Mouse (Mus musculus): ENCODE data around the gene Adcy4. TPM values are rescaled to one million over a fixed set of nuclear protein-coding genes. Genes with fewer than 3 reads are reported as not detected.
A peak's percentile ranks its signal among the peaks of the same experiment; 100 is the strongest.

Adcy4 gene
- polyA plus RNA-seq, 1 experiment from 2014 or later, result 3.2 TPM

DNA sequence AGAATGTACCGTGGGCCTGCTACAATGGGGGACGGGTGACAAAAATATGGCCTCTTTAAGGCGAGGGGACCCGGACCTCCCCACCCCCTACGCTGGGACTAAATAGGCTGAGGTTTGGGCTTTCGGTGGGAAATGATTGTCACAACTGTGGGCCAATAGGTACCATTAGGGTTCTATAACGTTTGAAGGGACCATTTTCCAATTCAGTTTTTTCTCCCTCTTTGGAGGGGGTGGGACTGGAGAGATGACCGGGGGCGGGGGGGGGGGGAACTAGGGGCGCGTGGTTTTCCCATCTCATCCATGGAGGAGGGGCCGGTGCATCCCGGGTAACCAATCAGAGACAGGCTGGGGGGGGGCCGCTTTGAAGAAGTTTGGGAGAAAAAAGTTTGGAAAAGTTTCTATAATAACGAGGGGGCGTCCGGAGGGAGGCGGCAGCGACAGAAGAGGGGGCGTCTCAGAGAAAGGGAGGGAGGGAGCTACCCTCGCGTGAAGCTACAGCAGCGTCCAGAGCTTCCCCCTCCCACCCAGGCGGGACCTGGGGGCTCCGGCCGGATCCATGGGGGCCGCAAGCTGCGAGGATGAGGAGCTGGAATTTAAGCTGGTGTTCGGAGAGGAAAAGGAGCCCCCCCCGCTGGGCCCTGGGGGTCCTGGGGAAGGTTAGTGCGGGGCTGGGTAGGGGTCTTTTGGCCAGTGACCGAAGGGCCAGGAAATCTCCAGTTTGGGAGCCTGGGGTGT is 40.8 kb upstream of the Adcy4 start:
- under 1% methylated on average over 32 of the region's 32 CpGs for WGBS
- Histone ChIP-seq H3K4me1 (ENCODE audit: control insufficient read depth, insufficient read depth, low read length) (peaks cover 26% of the 10 kb centered on the region), H3K27me3 (ENCODE audit: control insufficient read depth, insufficient read depth, low read length) (peaks cover 16% of the 10 kb centered on the region), H3K4me2 (ENCODE audit: low read length) (peak overlapping the region; percentile 74), H3K9ac (replicated peaks; ENCODE audit: low read length) (peak overlapping the region; percentile 41), H3K9me3 (ENCODE audit: control insufficient read depth, low read length) (no peaks in the 10 kb centered on the region), H3K36me3 (ENCODE audit: control insufficient read depth, insufficient read depth, low read length) (no peaks in the 10 kb centered on the region), H3K4me3 (replicated peaks; ENCODE audit: low read depth, low read length) (peak overlapping the region; percentile 54), H3K27ac (replicated peaks; ENCODE audit: low read depth, low read length) (peak overlapping the region; percentile 56; the same call in 1 of the 2 replicates)
- DNase-seq (peak; percentile 41), ATAC-seq (ENCODE audit: low FRiP score, low TSS enrichment) (no peak)

DNA sequence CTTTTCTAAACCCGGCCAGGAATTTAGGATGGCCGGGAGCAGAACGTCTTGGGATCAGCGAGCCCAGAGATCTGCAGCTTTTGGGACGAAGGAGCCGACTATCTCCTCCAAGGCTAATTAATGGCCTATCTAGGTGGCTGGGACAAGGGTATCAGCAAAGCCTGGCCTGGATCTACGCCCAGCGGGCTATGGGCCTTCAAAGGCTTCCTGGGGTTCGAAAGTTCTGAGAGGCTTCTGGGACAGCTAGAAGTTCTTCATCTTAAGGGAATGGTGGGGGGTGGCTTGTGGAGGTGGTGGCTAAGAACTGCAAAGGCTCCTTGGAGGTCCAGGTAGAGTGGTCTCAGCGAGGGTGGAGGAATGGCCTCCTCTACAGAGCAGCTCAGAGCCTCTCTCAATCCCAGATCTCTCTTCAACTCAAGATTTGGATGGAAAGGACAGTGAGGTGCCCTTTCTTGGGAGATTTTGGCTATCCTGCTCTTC is 40.1 kb upstream of the Adcy4 start:
- WGBS, result 3% methylated on average over 10 of the region's 10 CpGs
- ATAC-seq (ENCODE audit: low FRiP score, low TSS enrichment) (no peak), DNase-seq (peak; percentile 62)
- no peaks in the 10 kb centered on the region for H3K9me3 ChIP-seq (ENCODE audit: control insufficient read depth, low read length)
- peak overlapping the region; percentile 54 for H3K4me3 ChIP-seq (replicated peaks; ENCODE audit: low read depth, low read length)
- peaks cover 26% of the 10 kb centered on the region for H3K4me1 ChIP-seq (ENCODE audit: control insufficient read depth, insufficient read depth, low read length)
- no peaks in the 10 kb centered on the region for H3K36me3 ChIP-seq (ENCODE audit: control insufficient read depth, insufficient read depth, low read length)
- peak overlapping the region; percentile 56; the same call in 1 of the 2 replicates for H3K27ac ChIP-seq (replicated peaks; ENCODE audit: low read depth, low read length)
- H3K4me2 ChIP-seq (ENCODE audit: low read length), result peak overlapping the region; percentile 74
- peaks cover 16% of the 10 kb centered on the region for H3K27me3 ChIP-seq (ENCODE audit: control insufficient read depth, insufficient read depth, low read length)
- peak overlapping the region; percentile 71; the same call in 1 of the 2 replicates for H3K9ac ChIP-seq (replicated peaks; ENCODE audit: low read length)

DNA sequence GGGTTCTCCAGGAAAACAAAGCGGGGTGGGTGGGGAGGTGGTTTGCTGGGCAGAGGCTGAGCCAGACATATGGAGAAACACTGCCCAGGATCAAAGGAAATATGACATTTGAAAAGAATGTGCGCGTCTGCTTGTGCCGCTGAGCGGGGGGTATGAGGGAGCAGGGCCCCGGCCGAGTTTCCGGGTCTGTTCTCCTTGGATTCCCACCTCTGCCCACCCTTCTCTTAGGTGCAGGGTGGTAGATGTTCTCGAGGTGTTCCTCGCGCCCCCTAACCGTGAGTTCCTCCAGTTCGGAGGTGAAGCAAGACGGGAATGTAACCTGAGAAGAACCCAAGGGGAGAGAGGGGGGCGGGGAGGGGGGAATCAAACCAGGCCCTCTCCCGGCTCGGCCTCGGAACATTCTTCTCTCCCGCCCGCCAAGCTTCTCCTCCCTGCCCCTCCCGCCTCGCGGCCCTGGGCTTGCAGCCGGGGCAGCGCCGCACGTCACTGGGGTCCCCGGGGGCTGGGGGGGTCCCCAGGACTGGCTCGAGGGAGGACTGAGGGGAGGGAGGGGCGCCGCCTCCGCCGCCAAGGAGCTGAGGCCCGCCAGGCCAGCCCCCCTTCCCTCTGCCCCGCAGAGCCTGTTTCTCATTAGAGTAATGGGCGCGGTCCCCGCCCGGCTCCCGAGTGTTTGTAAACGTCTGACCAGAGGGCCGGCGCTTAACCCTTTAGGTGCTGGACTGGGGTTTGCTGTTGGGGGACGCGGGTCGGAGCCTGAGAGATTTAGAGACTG is 39.3 kb upstream of the Adcy4 start, which contains the start of gene Nfatc4:
Nfatc4 (plus strand) TSS at position 154 of the 772 bp plus-strand sequence.
- Histone ChIP-seq H3K4me1 (ENCODE audit: control insufficient read depth, insufficient read depth, low read length) (peaks cover 26% of the 10 kb centered on the region), H3K27ac (replicated peaks; ENCODE audit: low read depth, low read length) (peak within 1 kb of the TSS; percentile 77), H3K4me2 (ENCODE audit: low read length) (peak within 1 kb of the TSS; percentile 74), H3K27me3 (ENCODE audit: control insufficient read depth, insufficient read depth, low read length) (peaks cover 16% of the 10 kb centered on the region), H3K9ac (replicated peaks; ENCODE audit: low read length) (peak within 1 kb of the TSS; percentile 71), H3K9me3 (ENCODE audit: control insufficient read depth, low read length) (no peaks in the 10 kb centered on the region), H3K4me3 (replicated peaks; ENCODE audit: low read depth, low read length) (peak within 1 kb of the TSS; percentile 54), H3K36me3 (ENCODE audit: control insufficient read depth, insufficient read depth, low read length) (no peaks in the 10 kb centered on the region)
- ATAC-seq (ENCODE audit: low FRiP score, low TSS enrichment), result peak; percentile 82
- DNase-seq, result peak; percentile 89
- WGBS, result under 1% methylated on average over 45 of the region's 46 CpGs

DNA sequence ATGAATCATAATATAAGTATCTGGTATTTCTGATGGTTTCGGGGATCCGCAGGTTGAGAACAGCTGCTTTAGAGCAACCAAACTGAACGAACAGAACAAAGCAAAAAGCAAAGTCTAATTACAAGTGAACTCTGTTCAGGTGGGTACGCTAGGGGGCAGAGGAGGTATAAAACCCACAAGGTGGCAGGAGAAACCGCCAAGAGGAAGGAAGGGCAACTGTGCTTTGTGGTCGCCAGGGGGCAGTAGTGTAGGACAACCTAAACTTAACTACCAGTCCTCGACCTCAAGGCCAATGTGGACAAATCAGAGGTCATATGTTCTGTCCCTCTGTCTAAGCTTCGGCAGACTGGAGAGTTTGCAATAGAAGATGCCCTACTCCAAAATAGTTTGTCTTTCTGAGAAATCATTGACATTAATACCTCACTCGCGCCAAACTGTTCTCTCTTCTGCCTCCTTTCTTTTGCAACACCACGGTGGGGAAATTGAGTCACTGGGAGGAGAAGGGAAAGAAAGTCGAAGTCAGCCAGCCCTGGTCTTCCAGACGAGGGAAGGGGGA is 38.6 kb upstream of the Adcy4 start:
- no peaks in the 10 kb centered on the region for H3K9me3 ChIP-seq (ENCODE audit: control insufficient read depth, low read length)
- H3K36me3 ChIP-seq (ENCODE audit: control insufficient read depth, insufficient read depth, low read length), result no peaks in the 10 kb centered on the region
- peaks cover 16% of the 10 kb centered on the region for H3K27me3 ChIP-seq (ENCODE audit: control insufficient read depth, insufficient read depth, low read length)
- peak overlapping the region; percentile 54 for H3K4me3 ChIP-seq (replicated peaks; ENCODE audit: low read depth, low read length)
- DNase-seq, result peak; percentile 86
- peak overlapping the region; percentile 77 for H3K27ac ChIP-seq (replicated peaks; ENCODE audit: low read depth, low read length)
- H3K4me1 ChIP-seq (ENCODE audit: control insufficient read depth, insufficient read depth, low read length), result peaks cover 26% of the 10 kb centered on the region
- peak; percentile 16; the same call in 1 of the 2 replicates for ATAC-seq (ENCODE audit: low FRiP score, low TSS enrichment)
- H3K9ac ChIP-seq (replicated peaks; ENCODE audit: low read length), result peak overlapping the region; percentile 71
- 7% methylated on average over 13 of the region's 13 CpGs for WGBS
- H3K4me2 ChIP-seq (ENCODE audit: low read length), result peak overlapping the region; percentile 74

DNA sequence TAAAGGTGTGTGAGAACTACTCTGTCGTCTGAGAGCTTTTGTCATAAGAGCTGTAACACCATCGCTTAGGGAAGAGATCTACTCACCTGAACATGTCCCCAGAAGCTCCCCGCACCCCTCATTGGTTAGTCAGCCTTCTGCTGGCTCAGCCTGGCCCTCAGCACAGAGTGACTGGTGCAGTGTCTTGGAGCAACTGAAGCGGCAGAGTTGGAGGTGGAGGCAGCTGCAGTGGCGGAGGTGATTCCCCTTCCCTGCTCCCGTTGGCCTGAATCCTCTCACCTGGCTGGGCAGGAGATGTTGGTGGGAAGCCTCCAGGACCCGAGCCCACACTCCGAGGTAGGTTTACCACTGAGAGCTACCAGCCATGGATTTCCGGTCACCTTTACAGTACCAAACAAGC is 36.7 kb upstream of the Adcy4 start:
- Histone ChIP-seq H3K36me3 (ENCODE audit: control insufficient read depth, insufficient read depth, low read length) (no peaks in the 10 kb centered on the region), H3K9ac (replicated peaks; ENCODE audit: low read length) (no peak overlapping the region), H3K27ac (replicated peaks; ENCODE audit: low read depth, low read length) (no peak overlapping the region), H3K9me3 (ENCODE audit: control insufficient read depth, low read length) (no peaks in the 10 kb centered on the region), H3K27me3 (ENCODE audit: control insufficient read depth, insufficient read depth, low read length) (peaks cover 4% of the 10 kb centered on the region; the same call in 1 of the 2 replicates), H3K4me3 (replicated peaks; ENCODE audit: low read depth, low read length) (no peak overlapping the region), H3K4me1 (ENCODE audit: control insufficient read depth, insufficient read depth, low read length) (peaks cover 13% of the 10 kb centered on the region), H3K4me2 (ENCODE audit: low read length) (no peak overlapping the region)
- WGBS, result 86% methylated on average over 9 of the region's 9 CpGs
- DNase-seq (no peak), ATAC-seq (ENCODE audit: low FRiP score, low TSS enrichment) (no peak)

DNA sequence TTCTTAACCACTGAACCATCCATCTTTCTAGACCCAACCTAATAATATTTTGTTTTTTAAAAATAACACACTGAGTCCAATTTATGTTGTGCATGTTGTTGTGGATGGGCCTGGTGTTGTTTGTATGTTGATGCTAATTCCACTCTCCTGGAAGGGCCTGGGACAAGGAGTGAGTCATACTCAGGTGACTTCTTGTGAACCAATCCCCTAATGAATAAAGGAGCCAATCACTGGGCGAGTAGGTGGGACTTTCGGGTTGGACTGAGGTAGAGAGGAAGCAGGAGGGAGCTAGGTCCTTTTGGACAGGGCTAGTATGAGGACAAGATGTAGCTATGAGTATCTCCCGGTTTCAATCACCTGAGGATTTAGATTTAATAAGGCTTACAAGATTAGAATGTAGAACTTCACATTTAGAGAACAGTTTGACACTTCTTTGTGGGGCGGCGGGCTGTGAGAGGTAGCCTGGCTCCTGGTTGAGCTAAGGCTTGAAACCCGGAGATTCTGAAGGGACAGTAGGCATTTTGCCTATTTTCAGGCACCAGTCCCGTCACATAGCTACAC is 36.0 kb upstream of the Adcy4 start:
- H3K4me2 ChIP-seq (ENCODE audit: low read length), result no peak overlapping the region
- no peak overlapping the region for H3K4me3 ChIP-seq (replicated peaks; ENCODE audit: low read depth, low read length)
- no peaks in the 10 kb centered on the region for H3K36me3 ChIP-seq (ENCODE audit: control insufficient read depth, insufficient read depth, low read length)
- peaks cover 3% of the 10 kb centered on the region; the same call in 1 of the 2 replicates for H3K27me3 ChIP-seq (ENCODE audit: control insufficient read depth, insufficient read depth, low read length)
- H3K4me1 ChIP-seq (ENCODE audit: control insufficient read depth, insufficient read depth, low read length), result peaks cover 6% of the 10 kb centered on the region
- no peak for ATAC-seq (ENCODE audit: low FRiP score, low TSS enrichment)
- no peak for DNase-seq
- H3K9ac ChIP-seq (replicated peaks; ENCODE audit: low read length), result no peak overlapping the region
- no peaks in the 10 kb centered on the region for H3K9me3 ChIP-seq (ENCODE audit: control insufficient read depth, low read length)
- 79% methylated on average over 7 of the region's 7 CpGs for WGBS
- no peak overlapping the region for H3K27ac ChIP-seq (replicated peaks; ENCODE audit: low read depth, low read length)

DNA sequence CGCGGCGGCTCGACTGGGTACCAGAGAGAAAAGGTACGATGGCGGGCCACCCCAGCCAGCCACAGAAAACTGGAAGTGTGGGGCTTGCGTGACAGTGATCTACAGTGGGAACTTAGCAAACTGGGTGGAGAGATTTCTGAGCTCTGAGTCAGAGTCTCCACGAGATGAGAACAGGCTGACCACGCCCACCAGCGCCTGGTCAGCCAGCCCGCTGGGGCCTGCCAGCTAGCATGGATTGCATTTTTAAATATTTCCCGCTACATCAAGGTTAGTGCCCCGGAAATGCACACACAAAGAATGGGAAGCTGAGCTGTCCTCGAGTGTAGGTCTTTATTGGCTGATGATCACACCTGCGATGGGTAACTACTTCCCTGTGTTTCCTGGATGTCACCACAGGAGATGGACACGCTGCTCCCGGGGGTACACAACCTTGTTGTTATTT is 31.4 kb upstream of the Adcy4 start:
- H3K9ac ChIP-seq (replicated peaks; ENCODE audit: low read length), result peak overlapping the region; percentile 53
- H3K4me3 ChIP-seq (replicated peaks; ENCODE audit: low read depth, low read length), result peak overlapping the region; percentile 41
- WGBS, result 19% methylated on average over 17 of the region's 17 CpGs
- peak overlapping the region; percentile 70 for H3K4me2 ChIP-seq (ENCODE audit: low read length)
- H3K27me3 ChIP-seq (ENCODE audit: control insufficient read depth, insufficient read depth, low read length), result no peaks in the 10 kb centered on the region
- ATAC-seq (ENCODE audit: low FRiP score, low TSS enrichment), result peak; percentile 46
- DNase-seq, result peak; percentile 73
- H3K36me3 ChIP-seq (ENCODE audit: control insufficient read depth, insufficient read depth, low read length), result no peaks in the 10 kb centered on the region
- H3K4me1 ChIP-seq (ENCODE audit: control insufficient read depth, insufficient read depth, low read length), result no peaks in the 10 kb centered on the region
- peak overlapping the region; percentile 20; the same call in 1 of the 2 replicates for H3K27ac ChIP-seq (replicated peaks; ENCODE audit: low read depth, low read length)
- H3K9me3 ChIP-seq (ENCODE audit: control insufficient read depth, low read length), result no peaks in the 10 kb centered on the region

DNA sequence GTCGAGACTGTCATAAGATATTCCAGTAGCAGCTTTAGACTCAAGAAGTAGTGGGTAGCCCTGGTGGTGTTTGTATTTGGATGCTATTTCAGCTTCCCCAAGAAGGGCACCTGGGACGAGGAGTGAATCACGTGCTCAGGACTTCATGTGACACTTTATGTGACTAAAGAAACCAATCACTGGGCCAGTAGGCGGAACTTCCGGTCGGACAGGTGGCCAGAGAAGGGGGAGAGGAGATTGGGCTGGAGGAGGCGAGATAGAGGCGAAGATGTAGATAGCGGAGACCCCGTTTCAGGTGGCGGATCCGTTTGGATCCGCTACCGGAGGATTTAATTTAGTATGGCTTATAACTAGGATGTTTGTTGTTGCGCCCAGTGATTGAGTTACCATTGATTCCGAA is 31.0 kb upstream of the Adcy4 start:
- no peaks in the 10 kb centered on the region for H3K4me1 ChIP-seq (ENCODE audit: control insufficient read depth, insufficient read depth, low read length)
- peak; percentile 87 for DNase-seq
- H3K9me3 ChIP-seq (ENCODE audit: control insufficient read depth, low read length), result no peaks in the 10 kb centered on the region
- H3K4me2 ChIP-seq (ENCODE audit: low read length), result peak overlapping the region; percentile 70
- peak; percentile 84 for ATAC-seq (ENCODE audit: low FRiP score, low TSS enrichment)
- peak overlapping the region; percentile 41 for H3K4me3 ChIP-seq (replicated peaks; ENCODE audit: low read depth, low read length)
- no peak overlapping the region for H3K27ac ChIP-seq (replicated peaks; ENCODE audit: low read depth, low read length)
- WGBS, result 17% methylated on average over 16 of the region's 16 CpGs
- H3K27me3 ChIP-seq (ENCODE audit: control insufficient read depth, insufficient read depth, low read length), result no peaks in the 10 kb centered on the region
- no peaks in the 10 kb centered on the region for H3K36me3 ChIP-seq (ENCODE audit: control insufficient read depth, insufficient read depth, low read length)
- H3K9ac ChIP-seq (replicated peaks; ENCODE audit: low read length), result peak overlapping the region; percentile 53

All from midbrain, embryonic 14.5 days (tissue).